In genomic region chr4:136083269-136084105, GRCm38 (mm10) we compare ENCODE assay signal across 29 mouse cellular contexts. TPM values are rescaled to one million over a fixed set of nuclear protein-coding genes. Genes with fewer than 3 reads are reported as not detected.
A peak's percentile ranks its signal among the peaks of the same experiment; 100 is the strongest.
DNase-seq lines count a peak whose midpoint lies in the region; ATAC-seq lines count a peak whose summit lies in the region.
"Had no signal": no experiment of that assay in that cellular context is flagged by ENCODE, and none has a peak within 500 bp of the region (broad histone marks: within the 10 kb centered on the region; RNA-seq: fewer than 3 reads in every experiment).

No protein-coding gene starts in this region.

- H3K4me2 ChIP-seq in kidney, embryonic 15.5 days, result no peak overlapping the region
- no peak overlapping the region for H3K4me2 ChIP-seq in lung, embryonic 16.5 days (ENCODE audit: low read depth, low read length)
- H3K4me2 ChIP-seq: embryonic facial prominence, embryonic 13.5 days; heart, embryonic 11.5 days; hindbrain, embryonic 14.5 days; limb, embryonic 15.5 days; liver, embryonic 13.5 days; lung, embryonic 15.5 days; midbrain, embryonic 15.5 days had no signal

- DNase-seq in kidney, adult 9 months, result no peak
- DNase-seq in lung, adult 18-20 months, result no peak
- DNase-seq in thymus, postnatal 14 days, result peak; percentile 51
- no peak for DNase-seq in thymus, adult 18-20 months
- DNase-seq in large intestine, adult 2 months (ENCODE audit: low read depth, low spot score), result peak; percentile 70
- no peak for DNase-seq in urinary bladder, adult 18-20 months (ENCODE audit: low spot score in 2 of 2)
- DNase-seq: adrenal gland, adult 8-10 months; cerebellum, adult 11 months; cerebellum, adult 9-10 months; cerebellum, postnatal 36 days; embryo, embryonic 11 days; gastrocnemius, adult 2 months; gastrocnemius, postnatal 36 days; heart, adult 18-20 months; kidney, adult 18-20 months; layer of hippocampus, adult 9-11 months; liver, embryonic 13.5 days had no signal

- no peak overlapping the region for H3K9ac ChIP-seq in kidney, embryonic 15.5 days
- H3K9ac ChIP-seq in lung, embryonic 16.5 days (ENCODE audit: low read length), result no peak overlapping the region
- H3K9ac ChIP-seq: embryonic facial prominence, embryonic 13.5 days; hindbrain, embryonic 14.5 days; limb, embryonic 15.5 days; liver, embryonic 13.5 days; lung, embryonic 15.5 days; midbrain, embryonic 15.5 days had no signal

- H3K27me3 ChIP-seq in kidney, embryonic 15.5 days, result peaks cover 28% of the 10 kb centered on the region
- H3K27me3 ChIP-seq in lung, embryonic 16.5 days (ENCODE audit: control insufficient read depth, insufficient read depth, low read depth, low read length), result peaks cover 19% of the 10 kb centered on the region

- peak overlapping the region; percentile 13; the same call in 1 of the 2 replicates for H3K27ac ChIP-seq in kidney, embryonic 15.5 days
- no peak overlapping the region for H3K27ac ChIP-seq in lung, embryonic 16.5 days (ENCODE audit: low read length)
- H3K27ac ChIP-seq: embryonic facial prominence, embryonic 13.5 days; gastrocnemius, adult 2 months; hindbrain, embryonic 14.5 days; limb, embryonic 10.5 days; limb, embryonic 15.5 days; liver, embryonic 13.5 days; lung, embryonic 15.5 days; midbrain, embryonic 10.5 days; midbrain, embryonic 15.5 days had no signal

- peaks cover 24% of the 10 kb centered on the region for H3K4me1 ChIP-seq in kidney, embryonic 15.5 days
- H3K4me1 ChIP-seq in lung, embryonic 16.5 days (replicated peaks; ENCODE audit: control insufficient read depth, insufficient read depth, low read length), result peaks cover 7% of the 10 kb centered on the region

- 59% methylated on average over 19 of the region's 19 CpGs for WGBS in kidney, embryonic 15.5 days
- WGBS in lung, embryonic 16.5 days, result 52% methylated on average over 18 of the region's 19 CpGs
- WGBS in large intestine, adult 2 months, result 40% methylated on average over 18 of the region's 19 CpGs

- no peaks in the 10 kb centered on the region for H3K9me3 ChIP-seq in kidney, embryonic 15.5 days (replicated peaks)
- H3K9me3 ChIP-seq in lung, embryonic 16.5 days (ENCODE audit: control insufficient read depth, low read length), result no peaks in the 10 kb centered on the region
- H3K9me3 ChIP-seq: embryonic facial prominence, embryonic 13.5 days; limb, embryonic 10.5 days; limb, embryonic 15.5 days; liver, embryonic 13.5 days; lung, embryonic 15.5 days; midbrain, embryonic 10.5 days; midbrain, embryonic 15.5 days had no signal

- ATAC-seq in kidney, embryonic 15.5 days (replicated peaks; ENCODE audit: low FRiP score), result no peak
- peak; percentile 56; the same call in 1 of the 2 replicates for ATAC-seq in lung, embryonic 16.5 days (ENCODE audit: low read depth)
- ATAC-seq: forebrain, embryonic 16.5 days; midbrain, embryonic 15.5 days had no signal

- H3K36me3 ChIP-seq in kidney, embryonic 15.5 days, result no peaks in the 10 kb centered on the region
- no peaks in the 10 kb centered on the region for H3K36me3 ChIP-seq in lung, embryonic 16.5 days (ENCODE audit: control insufficient read depth, insufficient read depth, low read length)
- H3K36me3 ChIP-seq: embryonic facial prominence, embryonic 13.5 days; limb, embryonic 10.5 days; limb, embryonic 15.5 days; liver, embryonic 13.5 days; lung, embryonic 15.5 days; midbrain, embryonic 10.5 days; midbrain, embryonic 15.5 days had no signal

- no peak overlapping the region for H3K4me3 ChIP-seq in kidney, embryonic 15.5 days (replicated peaks)
- H3K4me3 ChIP-seq in lung, embryonic 16.5 days (ENCODE audit: low read length), result no peak overlapping the region
- H3K4me3 ChIP-seq: embryonic facial prominence, embryonic 13.5 days; erythroblast, embryonic 14.5 days; gastrocnemius, adult 2 months; limb, embryonic 10.5 days; limb, embryonic 15.5 days; liver, embryonic 13.5 days; lung, embryonic 15.5 days; midbrain, embryonic 10.5 days; midbrain, embryonic 15.5 days had no signal

RNA-seq across cellular contexts. Expression of gene Rpl11, which starts 30.3 kb away (rescaled TPM):
- polyA plus RNA-seq in kidney, embryonic 15.5 days (2015; fragmentation: Nextera tagmentation; extraction: Ambion mirVana), result 483 and 529 TPM in 2 replicates
- 458 and 506 TPM in 2 replicates for polyA plus RNA-seq in lung, embryonic 16.5 days (2015; fragmentation: Nextera tagmentation; extraction: Ambion mirVana)
- 386 and 417 TPM in 2 replicates for polyA plus RNA-seq in large intestine, adult 2 months (2012; rRNA removed)

RNA-seq across cellular contexts. Expression of gene Id3, which starts 59.8 kb away (rescaled TPM):
- 862 and 905 TPM in 2 replicates for polyA plus RNA-seq in kidney, embryonic 15.5 days (2015; fragmentation: Nextera tagmentation; extraction: Ambion mirVana)
- polyA plus RNA-seq in lung, embryonic 16.5 days (2015; fragmentation: Nextera tagmentation; extraction: Ambion mirVana), result 560 and 561 TPM in 2 replicates
- 242 and 265 TPM in 2 replicates for polyA plus RNA-seq in large intestine, adult 2 months (2012; rRNA removed)

Comparison
In these comparisons a context has a peak if more than half of its experiments do, and no peak if none do; other contexts are left out.
1. DNase-seq: peak in thymus, postnatal 14 days (single experiment) and large intestine, adult 2 months (single experiment); none in kidney, adult 9 months (single experiment), lung, adult 18-20 months (0 of 2), thymus, adult 18-20 months (0 of 2) and urinary bladder, adult 18-20 months (0 of 2).